Mouse (Mus musculus): ENCODE results near the gene Wwtr1. TPM values are rescaled to one million over a fixed set of nuclear protein-coding genes. Genes with fewer than 3 reads are reported as not detected.

Wwtr1 gene
- total RNA-seq, 2 experiments from 2014 or later = 71.6 to 73.3 TPM

DNA sequence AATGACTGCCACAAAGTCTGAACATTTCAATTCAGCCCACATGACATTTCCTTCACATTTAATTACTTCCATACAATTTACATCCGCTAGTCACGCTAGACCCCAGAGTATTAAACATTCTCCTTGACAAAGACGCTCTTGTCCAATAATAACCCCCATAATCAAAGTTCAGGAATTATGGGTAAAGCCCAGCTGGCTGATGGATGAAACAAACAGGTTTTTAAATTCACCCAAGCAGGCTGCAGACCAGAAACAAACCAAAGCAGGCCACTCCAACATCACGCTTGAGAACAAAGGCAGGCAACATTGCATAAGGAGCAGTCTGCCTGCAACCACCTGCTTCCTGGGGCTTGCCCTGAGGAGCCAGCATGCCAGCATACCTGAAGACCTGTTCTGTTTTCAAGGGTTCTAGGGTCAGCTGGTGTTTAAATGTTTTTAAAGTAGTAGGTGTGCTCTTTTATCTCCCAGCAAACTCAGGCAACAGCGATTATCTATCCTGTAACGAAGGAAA, 12.7 kb downstream of the Wwtr1 start:
- DNase-seq (ENCODE audit: low spot score in 2 of 2) = no peak

DNA sequence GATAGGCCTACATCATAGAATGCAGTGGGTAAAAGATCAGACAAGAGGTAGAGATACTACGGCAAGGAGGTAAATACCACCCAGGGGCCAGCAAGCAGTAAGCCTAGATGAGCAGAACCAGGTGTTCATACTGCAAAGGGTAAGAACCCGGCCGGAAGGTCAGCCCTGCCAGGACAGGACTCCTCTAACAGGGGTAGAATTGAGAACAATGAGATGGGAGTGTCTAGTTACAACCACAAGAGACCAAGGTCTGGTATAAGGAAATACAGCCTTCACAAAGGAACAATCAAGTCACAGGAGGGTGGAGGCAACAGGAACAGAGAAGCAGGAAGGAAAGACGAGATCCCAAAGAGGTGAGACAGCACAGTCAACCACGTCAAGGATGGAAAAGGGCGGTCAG, 16.9 kb downstream of the Wwtr1 start:
- DNase-seq (ENCODE audit: low spot score in 2 of 2) = no peak

GRCm38 (mm10) chr3:57557408-57557807, 18.3 kb downstream of the Wwtr1 start:
- DNase-seq (ENCODE audit: low spot score in 2 of 2) = no peak

GRCm38 (mm10) chr3:57555560-57555959, 20.1 kb downstream of the Wwtr1 start:
- DNase-seq (ENCODE audit: low spot score in 2 of 2) = no peak

GRCm38 (mm10) chr3:57554890-57555239, 20.8 kb downstream of the Wwtr1 start:
- DNase-seq (ENCODE audit: low spot score in 2 of 2) = no peak

DNA sequence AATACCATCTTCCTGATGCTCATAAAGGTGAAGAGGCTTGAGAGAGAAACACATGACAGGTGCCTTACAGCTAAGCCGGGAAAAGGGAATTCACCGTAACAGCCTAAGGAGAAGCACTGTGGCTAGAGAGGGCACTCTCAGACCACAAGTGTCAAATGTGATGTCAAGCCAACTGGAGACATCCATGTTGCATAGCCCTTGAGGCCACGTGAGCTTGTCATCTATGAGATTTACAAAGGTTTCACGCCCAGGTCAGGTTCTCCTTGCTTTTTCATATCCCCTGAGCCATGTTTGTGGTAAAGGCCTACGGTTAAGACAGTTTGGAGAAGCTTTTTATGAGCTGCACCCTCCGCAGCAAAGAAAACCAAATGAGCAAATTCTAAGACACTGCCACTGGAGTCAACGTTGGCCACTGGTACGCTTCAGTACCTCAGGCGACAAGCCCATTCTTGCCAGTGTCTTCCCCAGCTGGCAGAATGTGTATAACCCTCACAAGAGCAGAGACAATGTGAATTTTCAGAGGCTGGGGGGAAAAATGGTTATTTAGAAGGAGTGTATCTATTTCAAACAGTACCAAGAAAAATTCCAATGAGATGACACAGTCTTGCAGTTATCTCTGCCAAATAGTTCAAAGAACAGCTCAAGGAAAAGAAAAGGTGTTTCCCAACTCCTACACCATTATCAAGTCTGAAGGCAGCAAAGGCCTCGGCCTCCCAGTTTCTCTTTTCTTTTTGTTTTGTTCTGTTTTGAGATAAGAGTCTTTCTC, 21.4 kb downstream of the Wwtr1 start:
- no peak for DNase-seq (ENCODE audit: low spot score in 2 of 2)

DNA sequence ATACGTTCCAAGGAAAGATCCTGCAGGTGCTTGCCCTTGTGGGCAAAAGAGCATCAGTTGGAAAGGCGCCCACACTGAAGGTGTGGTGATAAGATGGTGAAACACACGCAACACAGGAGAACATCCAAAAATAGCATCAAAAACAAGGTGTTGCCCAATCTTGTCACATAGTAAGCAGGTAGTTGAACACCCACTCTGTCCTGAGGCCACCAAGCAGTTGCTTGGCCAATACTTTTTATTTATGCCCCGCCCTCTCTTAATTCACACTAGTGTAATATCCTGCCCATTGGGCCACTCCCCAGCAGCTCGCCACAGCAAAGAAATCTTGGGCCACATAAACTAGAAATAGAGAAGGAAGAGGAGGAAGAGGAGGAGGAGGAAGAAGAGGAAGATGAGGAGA, 22.6 kb downstream of the Wwtr1 start:
- DNase-seq (ENCODE audit: low spot score in 2 of 2) = no peak

DNA sequence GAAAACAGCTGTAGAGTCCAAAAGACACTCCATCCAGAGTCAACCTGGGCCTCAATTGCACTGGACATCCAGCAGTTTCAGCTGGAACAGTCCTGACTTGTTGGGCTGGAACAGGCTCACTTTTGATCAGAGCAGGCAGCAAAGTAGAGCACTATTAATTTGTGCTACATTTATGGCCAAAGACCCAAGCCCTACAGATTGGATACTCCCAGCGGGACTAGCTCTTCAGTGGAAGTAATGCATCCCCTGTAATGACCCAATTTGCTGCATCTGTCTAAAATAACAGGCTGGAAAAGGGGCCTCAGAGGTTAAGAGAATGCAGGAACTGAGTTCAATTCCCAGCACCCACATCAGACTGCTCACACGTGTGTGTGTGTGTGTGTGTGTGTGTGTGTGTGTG, 24.5 kb downstream of the Wwtr1 start:
- DNase-seq (ENCODE audit: low spot score in 2 of 2) = no peak

DNA sequence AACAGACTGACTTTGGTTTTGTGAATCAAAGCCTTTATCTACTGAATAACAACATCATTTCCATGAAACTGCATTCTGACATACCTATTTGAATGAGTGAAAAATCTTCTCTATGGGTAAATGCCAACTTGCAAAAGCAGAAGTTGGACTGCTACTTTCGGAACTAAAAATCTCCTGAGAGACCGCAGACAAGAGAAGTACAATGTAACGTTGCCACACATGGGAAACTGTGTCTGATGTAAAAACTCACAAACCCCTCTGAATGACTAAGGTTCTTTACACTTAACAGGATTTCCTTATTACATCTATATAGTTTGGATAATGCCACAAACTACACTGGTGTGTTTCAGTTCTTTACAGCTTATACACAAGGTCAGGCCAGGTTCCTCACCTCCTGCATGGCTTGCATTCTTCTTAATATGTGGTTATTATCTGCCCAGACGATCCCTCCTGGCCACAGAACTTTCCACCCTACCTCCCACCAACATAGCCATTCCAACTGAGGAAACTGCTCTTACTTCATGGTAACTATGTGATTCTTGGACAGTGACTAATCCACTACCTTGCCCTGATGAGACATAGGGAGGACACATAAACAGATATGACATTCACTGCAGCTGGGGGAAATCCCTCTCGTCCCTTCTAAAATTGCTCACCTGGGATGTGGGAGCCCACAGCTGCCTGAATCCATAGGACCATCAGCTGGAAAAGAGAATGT, 25.1 kb downstream of the Wwtr1 start:
- DNase-seq (ENCODE audit: low spot score in 2 of 2) = no peak

- no peak for DNase-seq (ENCODE audit: low spot score in 2 of 2)
Observed at GRCm38 (mm10) chr3:57544154-57544553, 31.6 kb downstream of the Wwtr1 start.

- DNase-seq (ENCODE audit: low spot score in 2 of 2) = no peak
Observed at GRCm38 (mm10) chr3:57542848-57543380, 32.8 kb downstream of the Wwtr1 start.

DNA sequence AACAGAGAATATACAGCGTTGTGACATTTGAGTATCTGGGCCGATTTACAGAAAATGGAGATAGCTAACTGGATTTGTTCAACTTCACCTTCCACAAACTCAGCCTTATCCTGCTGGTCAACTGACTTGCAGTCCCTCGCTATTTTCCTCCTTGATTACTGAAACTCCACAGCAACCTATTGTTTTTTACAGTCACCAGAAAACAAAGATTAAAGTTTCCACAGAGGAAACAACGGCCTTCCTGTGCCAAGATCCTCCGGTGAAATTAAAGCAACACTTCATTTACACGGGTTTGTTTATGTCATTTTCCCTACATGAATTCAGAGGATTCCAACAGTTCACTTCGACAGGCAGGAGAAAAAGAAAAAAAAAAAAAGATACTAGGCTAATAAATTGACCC, 34.5 kb downstream of the Wwtr1 start:
- no peak for DNase-seq (ENCODE audit: low spot score in 2 of 2)

GRCm38 (mm10) chr3:57540474-57540873, 35.2 kb downstream of the Wwtr1 start:
- no peak for DNase-seq (ENCODE audit: low spot score in 2 of 2)

GRCm38 (mm10) chr3:57535483-57536185, 40.1 kb downstream of the Wwtr1 start:
- peak in 1 of 2 experiments; percentile 21 for DNase-seq (ENCODE audit: low spot score in 2 of 2)

GRCm38 (mm10) chr3:57534450-57534849, 41.3 kb downstream of the Wwtr1 start:
- no peak for DNase-seq (ENCODE audit: low spot score in 2 of 2)

- no peak for DNase-seq (ENCODE audit: low spot score in 2 of 2)
Observed at GRCm38 (mm10) chr3:57533876-57534275, 41.8 kb downstream of the Wwtr1 start.

DNA sequence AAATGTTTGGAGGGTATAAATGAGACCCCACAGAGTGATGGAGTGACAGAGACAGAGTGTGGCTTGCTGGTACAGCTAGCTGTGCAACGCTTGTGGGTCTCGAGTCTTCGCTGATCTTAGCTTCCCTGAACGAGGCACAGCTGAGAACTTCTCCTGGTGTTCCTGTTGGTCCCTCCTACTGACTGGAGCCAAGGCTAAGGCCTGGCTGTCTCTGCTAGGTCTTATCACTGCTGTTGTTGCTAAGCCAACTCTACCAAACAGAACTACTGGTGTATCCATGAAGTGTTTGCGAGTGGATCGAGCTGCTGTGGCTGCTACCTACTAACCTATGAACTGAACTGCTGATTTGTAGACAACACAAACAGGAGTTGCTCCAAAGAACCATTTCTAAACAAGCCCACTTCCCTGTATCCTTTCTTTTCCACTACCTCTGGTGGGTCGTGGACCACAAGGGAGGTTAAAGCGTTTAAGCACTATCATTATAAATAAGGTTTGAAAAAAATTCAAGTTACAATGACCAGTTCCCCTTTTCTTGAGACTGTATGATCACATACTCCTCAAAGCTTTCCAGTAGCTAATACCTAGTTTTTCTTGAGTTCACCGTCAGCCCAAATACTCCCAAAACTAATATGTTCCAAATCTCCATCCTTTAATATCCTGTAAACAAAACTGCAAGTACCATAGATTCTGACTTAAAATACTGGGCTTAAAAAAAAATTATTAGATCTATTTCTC, 42.6 kb downstream of the Wwtr1 start:
- no peak for DNase-seq (ENCODE audit: low spot score in 2 of 2)

DNA sequence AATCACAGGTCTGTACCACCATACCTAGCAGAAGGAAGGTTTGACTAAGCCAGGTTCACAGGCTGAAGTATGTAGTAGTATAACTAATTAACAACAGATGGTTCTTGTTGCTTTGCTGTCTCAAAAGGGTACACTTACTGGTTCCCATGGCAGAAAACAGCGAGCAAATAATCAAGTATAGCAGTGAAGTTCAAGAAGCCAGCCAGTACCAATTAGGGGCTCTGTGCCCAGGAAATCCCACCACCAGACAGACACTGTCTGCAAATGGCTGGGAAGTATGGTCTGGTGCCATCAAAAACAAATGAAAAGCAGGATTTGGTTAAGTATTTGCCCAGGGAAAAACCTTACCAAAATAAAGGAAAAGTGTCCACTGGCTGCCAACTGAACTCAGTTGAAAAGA, 44.9 kb downstream of the Wwtr1 start:
- DNase-seq (ENCODE audit: low spot score in 2 of 2) = no peak

- no peak for DNase-seq (ENCODE audit: low spot score in 2 of 2)
Observed at GRCm38 (mm10) chr3:57530221-57530620, 45.5 kb downstream of the Wwtr1 start.

DNA sequence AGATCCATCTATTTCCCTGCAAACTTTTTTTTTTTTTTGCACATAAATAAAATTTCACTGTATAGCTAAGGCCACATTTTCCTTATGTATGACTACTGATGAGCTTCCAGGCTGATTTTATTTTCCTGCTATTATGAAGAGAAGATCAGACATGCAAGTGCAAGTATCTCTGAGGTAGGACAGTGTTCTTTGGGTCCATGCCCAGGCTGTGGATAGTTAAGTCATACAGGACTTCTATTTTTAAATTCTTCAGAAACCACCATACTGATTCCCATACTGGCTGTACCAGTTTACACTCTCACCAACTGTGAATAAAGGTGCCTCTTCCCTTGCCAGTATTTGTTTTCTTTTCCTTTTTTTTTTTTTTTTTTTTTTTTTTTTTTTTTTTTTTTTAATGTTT, 48.6 kb downstream of the Wwtr1 start:
- DNase-seq (ENCODE audit: low spot score in 2 of 2) = no peak

GRCm38 (mm10) chr3:57523093-57523492, 52.6 kb downstream of the Wwtr1 start:
- DNase-seq (ENCODE audit: low spot score in 2 of 2) = no peak
